Mouse (Mus musculus): ENCODE measurements around the gene Grik3. TPM values are rescaled to one million over a fixed set of nuclear protein-coding genes. Genes with fewer than 3 reads are reported as not detected.
A peak's percentile ranks its signal among the peaks of the same experiment; 100 is the strongest.

Grik3 gene
- total RNA-seq, 2 experiments from 2014 or later: 42.3 to 45.8 TPM

GRCm38 (mm10) chr4:125635037-125635436 is 144.5 kb downstream of the Grik3 start:
- TF ChIP-seq CTCF (IDR thresholded peaks at IDR 0.05): no peak
- intact Hi-C loops (cut with DNase I): no loop called here
- Histone ChIP-seq H3K27ac (no peak overlapping the region), H3K4me3 (no peak overlapping the region)
- DNase-seq (ENCODE audit: extremely low spot score in 1 of 2, low spot score in 2 of 2): no peak

GRCm38 (mm10) chr4:125636616-125637304 is 146.3 kb downstream of the Grik3 start:
- DNase-seq (ENCODE audit: extremely low spot score in 1 of 2, low spot score in 2 of 2): no peak
- Histone ChIP-seq H3K4me3 (no peak overlapping the region), H3K27ac (no peak overlapping the region)
- intact Hi-C loops (cut with DNase I): no loop called here
- no peak for TF ChIP-seq CTCF (IDR thresholded peaks at IDR 0.05)

- intact Hi-C loops (cut with DNase I): no loop called here
- no peak overlapping the region for H3K4me3 ChIP-seq
- DNase-seq (ENCODE audit: extremely low spot score in 1 of 2, low spot score in 2 of 2): no peak
- no peak overlapping the region for H3K27ac ChIP-seq
- no peak for TF ChIP-seq CTCF (IDR thresholded peaks at IDR 0.05)
Observed at GRCm38 (mm10) chr4:125637364-125637763, 146.9 kb downstream of the Grik3 start.

- DNase-seq (ENCODE audit: extremely low spot score in 1 of 2, low spot score in 2 of 2): no peak
- no peak for TF ChIP-seq CTCF (IDR thresholded peaks at IDR 0.05)
- no peak overlapping the region for H3K4me3 ChIP-seq
- no peak overlapping the region for H3K27ac ChIP-seq
- intact Hi-C loops (cut with DNase I): no loop called here
Observed at GRCm38 (mm10) chr4:125640520-125640919, 150.0 kb downstream of the Grik3 start.

GRCm38 (mm10) chr4:125640921-125641663 is 150.6 kb downstream of the Grik3 start:
- Histone ChIP-seq H3K27ac (no peak overlapping the region), H3K4me3 (no peak overlapping the region)
- TF ChIP-seq CTCF (IDR thresholded peaks at IDR 0.05): no peak
- no peak for DNase-seq (ENCODE audit: extremely low spot score in 1 of 2, low spot score in 2 of 2)
- intact Hi-C loops (cut with DNase I): no loop called here

GRCm38 (mm10) chr4:125644581-125645568 is 154.4 kb downstream of the Grik3 start:
- no peak overlapping the region for H3K4me3 ChIP-seq
- TF ChIP-seq CTCF (IDR thresholded peaks at IDR 0.05): no peak
- intact Hi-C loops (cut with DNase I): loop anchor here (5.0 kb wide), 1 partner anchor 57 kb away; no protein-coding TSS in a partner anchor
- DNase-seq (ENCODE audit: extremely low spot score in 1 of 2, low spot score in 2 of 2): peak in 1 of 2 experiments; percentile 39
- H3K27ac ChIP-seq: peak overlapping the region; percentile 19; the same call in 1 of the 2 replicates

- TF ChIP-seq CTCF (IDR thresholded peaks at IDR 0.05): no peak
- Histone ChIP-seq H3K27ac (no peak overlapping the region), H3K4me3 (no peak overlapping the region)
- intact Hi-C loops (cut with DNase I): no loop called here
- no peak for DNase-seq (ENCODE audit: extremely low spot score in 1 of 2, low spot score in 2 of 2)
Observed at GRCm38 (mm10) chr4:125651676-125652246, 161.3 kb downstream of the Grik3 start.

GRCm38 (mm10) chr4:125656031-125656430 is 165.5 kb downstream of the Grik3 start:
- no peak for DNase-seq (ENCODE audit: extremely low spot score in 1 of 2, low spot score in 2 of 2)
- Histone ChIP-seq H3K4me3 (no peak overlapping the region), H3K27ac (no peak overlapping the region)
- no peak for TF ChIP-seq CTCF (IDR thresholded peaks at IDR 0.05)
- intact Hi-C loops (cut with DNase I): no loop called here

GRCm38 (mm10) chr4:125658376-125658775 is 167.9 kb downstream of the Grik3 start:
- no peak for TF ChIP-seq CTCF (IDR thresholded peaks at IDR 0.05)
- intact Hi-C loops (cut with DNase I): no loop called here
- Histone ChIP-seq H3K4me3 (no peak overlapping the region), H3K27ac (no peak overlapping the region)
- DNase-seq (ENCODE audit: extremely low spot score in 1 of 2, low spot score in 2 of 2): no peak

GRCm38 (mm10) chr4:125661982-125662381 is 171.5 kb downstream of the Grik3 start:
- no peak overlapping the region for H3K27ac ChIP-seq
- H3K4me3 ChIP-seq: no peak overlapping the region
- intact Hi-C loops (cut with DNase I): no loop called here
- DNase-seq (ENCODE audit: extremely low spot score in 1 of 2, low spot score in 2 of 2): no peak
- TF ChIP-seq CTCF (IDR thresholded peaks at IDR 0.05): no peak

- DNase-seq (ENCODE audit: extremely low spot score in 1 of 2, low spot score in 2 of 2): no peak
- intact Hi-C loops (cut with DNase I): no loop called here
- Histone ChIP-seq H3K27ac (no peak overlapping the region), H3K4me3 (no peak overlapping the region)
- TF ChIP-seq CTCF (IDR thresholded peaks at IDR 0.05): no peak
Observed at GRCm38 (mm10) chr4:125663262-125663661, 172.8 kb downstream of the Grik3 start.
